ENCODE assay signal across 11 mouse cellular contexts in the genomic region with DNA sequence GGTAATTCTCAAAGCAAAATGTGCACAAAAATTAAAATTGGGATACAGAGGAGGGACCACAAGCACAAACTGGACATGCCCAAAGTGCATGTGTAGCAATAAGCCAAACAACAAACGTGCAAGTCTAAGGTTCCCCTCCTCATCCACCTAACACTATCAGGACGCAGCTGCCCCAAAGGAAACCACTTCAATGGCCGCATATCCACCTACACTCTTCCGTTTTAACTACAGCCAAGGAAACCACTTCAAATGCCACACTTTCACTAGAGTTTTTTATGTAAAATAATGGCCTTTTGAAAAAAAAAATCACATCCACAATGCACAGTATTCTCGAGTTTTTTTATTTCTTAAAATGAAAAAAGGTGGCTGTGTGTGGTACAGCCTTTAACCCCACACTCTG. TPM values are rescaled to one million over a fixed set of nuclear protein-coding genes. Genes with fewer than 3 reads are reported as not detected.
DNase-seq lines count a peak whose midpoint lies in the region; ATAC-seq and TF ChIP-seq lines count a peak whose summit lies in the region.
"Had no signal": no experiment of that assay in that cellular context is flagged by ENCODE, and none has a peak within 500 bp of the region (broad histone marks: within the 10 kb centered on the region; RNA-seq: fewer than 3 reads in every experiment).

No protein-coding gene starts in this region.

- peak overlapping the region; percentile 99 for H3K27ac ChIP-seq in gastrocnemius, adult 2 months
- H3K27ac ChIP-seq in limb, embryonic 12.5 days, result 0 out of 2 replicates have a peak overlapping the region, but pooled peaks have one; percentile 37
- H3K27ac ChIP-seq in limb, embryonic 10.5 days, result no peak overlapping the region
- H3K27ac ChIP-seq in limb, embryonic 13.5 days, result peak overlapping the region; percentile 58; the same call in 1 of the 2 replicates

- no peaks in the 10 kb centered on the region for H3K27me3 ChIP-seq in limb, embryonic 12.5 days
- H3K27me3 ChIP-seq in limb, embryonic 10.5 days (ENCODE audit: low read depth, poor library complexity, severe bottlenecking), result no peaks in the 10 kb centered on the region
- no peaks in the 10 kb centered on the region for H3K27me3 ChIP-seq in limb, embryonic 13.5 days
- H3K27me3 ChIP-seq: embryonic facial prominence, embryonic 12.5 days had no signal

- no peak for TF ChIP-seq CTCF in gastrocnemius, adult 2 months (IDR thresholded peaks at IDR 0.05)

- intact Hi-C loops in gastrocnemius, adult 2 months (cut with DNase I), result no loop called here
- intact Hi-C loops in left cerebral cortex, postnatal 10 days (cut with DNase I), result no loop called here

- H3K9ac ChIP-seq in limb, embryonic 12.5 days (replicated peaks), result no peak overlapping the region
- H3K9ac ChIP-seq in limb, embryonic 13.5 days, result no peak overlapping the region
- H3K9ac ChIP-seq: embryonic facial prominence, embryonic 12.5 days had no signal

- DNase-seq in gastrocnemius, adult 2 months, result no peak
- DNase-seq in gastrocnemius, adult 8-10 months (ENCODE audit: low spot score in 2 of 2), result no peak
- no peak for DNase-seq in limb, embryonic 10.5 days (ENCODE audit: low spot score)
- no peak for DNase-seq in left cerebral cortex, postnatal 10 days (ENCODE audit: extremely low spot score in 1 of 2, low spot score in 2 of 2)
- no peak for DNase-seq in thymus, postnatal 10 days (ENCODE audit: low spot score in 2 of 2)
- DNase-seq: adrenal gland, adult 8-10 months; right cerebral cortex, postnatal 25 days had no signal

- no peaks in the 10 kb centered on the region for H3K9me3 ChIP-seq in limb, embryonic 12.5 days
- H3K9me3 ChIP-seq in limb, embryonic 10.5 days (replicated peaks), result no peaks in the 10 kb centered on the region
- no peaks in the 10 kb centered on the region for H3K9me3 ChIP-seq in limb, embryonic 13.5 days
- H3K9me3 ChIP-seq: embryonic facial prominence, embryonic 12.5 days had no signal

- H3K4me2 ChIP-seq in limb, embryonic 12.5 days, result no peak overlapping the region
- no peak overlapping the region for H3K4me2 ChIP-seq in limb, embryonic 13.5 days (replicated peaks)
- H3K4me2 ChIP-seq: embryonic facial prominence, embryonic 12.5 days had no signal

- no peak for ATAC-seq in limb, embryonic 12.5 days (ENCODE audit: insufficient number of reproducible peaks, insufficient read depth, low FRiP score, low TSS enrichment, low read depth)
- ATAC-seq in CD4-positive, CD25-positive, alpha-beta regulatory T cell, adult 4 months, result peak; percentile 58
- ATAC-seq in limb, embryonic 13.5 days (ENCODE audit: low FRiP score, low read depth), result no peak

- H3K4me3 ChIP-seq in gastrocnemius, adult 2 months, result peak overlapping the region; percentile 42
- no peak overlapping the region for H3K4me3 ChIP-seq in limb, embryonic 12.5 days (replicated peaks)
- H3K4me3 ChIP-seq in limb, embryonic 10.5 days, result no peak overlapping the region
- H3K4me3 ChIP-seq in limb, embryonic 13.5 days, result no peak overlapping the region
- H3K4me3 ChIP-seq: embryonic facial prominence, embryonic 12.5 days had no signal

- 82% methylated on average over 5 of the region's 5 CpGs for WGBS in limb, embryonic 12.5 days
- WGBS in limb, embryonic 10.5 days, result 92% methylated on average over 5 of the region's 5 CpGs
- WGBS in limb, embryonic 13.5 days, result 74% methylated on average over 5 of the region's 5 CpGs

- H3K36me3 ChIP-seq in limb, embryonic 12.5 days, result peaks cover 29% of the 10 kb centered on the region
- H3K36me3 ChIP-seq in limb, embryonic 10.5 days, result peaks cover 53% of the 10 kb centered on the region
- H3K36me3 ChIP-seq in limb, embryonic 13.5 days, result peaks cover 31% of the 10 kb centered on the region
- H3K36me3 ChIP-seq: embryonic facial prominence, embryonic 12.5 days had no signal

- peaks cover 35% of the 10 kb centered on the region for H3K4me1 ChIP-seq in limb, embryonic 12.5 days (replicated peaks)
- H3K4me1 ChIP-seq in limb, embryonic 10.5 days, result peaks cover 37% of the 10 kb centered on the region
- peaks cover 54% of the 10 kb centered on the region for H3K4me1 ChIP-seq in limb, embryonic 13.5 days

RNA-seq across cellular contexts. Expression of a gene that starts 10.8 kb away (rescaled TPM):
- total RNA-seq in gastrocnemius, adult 2 months (2021), result 10 to 100 TPM; 40.7 to 48.4 TPM
- total RNA-seq in gastrocnemius, adult 8-10 months (2022), result 10 to 100 TPM; 41.6 to 49.5 (median 45.0) TPM
- polyA plus RNA-seq in limb, embryonic 12.5 days (2016; fragmentation: Nextera tagmentation; extraction: Ambion mirVana), result 66.8 and 70.3 TPM in 2 replicates
- 33.7 and 53.2 TPM in 2 replicates for polyA plus RNA-seq in limb, embryonic 10.5 days (2016; fragmentation: Nextera tagmentation; extraction: Ambion mirVana)
- polyA plus RNA-seq in CD4-positive, CD25-positive, alpha-beta regulatory T cell, adult 4 months (2017; shearing (Covaris generic)), result 100 to 1,000 TPM; 223 to 256 TPM
- polyA plus RNA-seq in limb, embryonic 13.5 days (2015; fragmentation: Nextera tagmentation; extraction: Ambion mirVana), result 62.5 and 66.3 TPM in 2 replicates
- 10 to 100 TPM; 42.9 to 52.4 TPM for total RNA-seq in left cerebral cortex, postnatal 10 days (2021)
